Mouse (Mus musculus): Measurements from ENCODE around the gene Pfpl. TPM values are rescaled to one million over a fixed set of nuclear protein-coding genes. Genes with fewer than 3 reads are reported as not detected.

Pfpl gene
- not detected in 2 replicates for polyA plus RNA-seq (2014; fragmentation: Nextera tagmentation; extraction: Ambion mirVana)

DNA sequence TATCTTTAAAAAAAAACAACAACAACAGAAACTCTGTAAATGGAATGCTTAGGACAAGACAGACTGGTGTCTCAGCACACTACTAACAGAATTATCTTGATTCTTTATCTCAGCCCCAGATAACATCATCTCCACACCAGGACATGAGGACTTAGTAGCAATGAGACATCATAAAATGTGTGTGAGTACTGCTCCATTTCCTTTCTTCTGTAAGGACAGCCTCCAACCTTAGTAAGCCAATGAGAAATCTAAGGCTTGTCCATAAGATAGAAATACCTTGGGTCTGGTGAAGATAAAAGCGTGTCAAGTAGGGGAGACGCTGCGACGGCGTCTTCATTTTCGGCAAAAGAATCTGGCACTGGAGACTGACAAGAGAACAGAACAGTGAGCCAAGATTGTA is at the start of gene Pfpl:
Gene Pfpl, plus strand, starts transcription at position 301 of the 400 bp plus-strand sequence.
- H3K4me3 ChIP-seq (ENCODE audit: low read depth, low read length), result no peak within 1 kb of the TSS
- H3K27ac ChIP-seq (ENCODE audit: low read depth, low read length), result no peak within 1 kb of the TSS
- no peaks in the 10 kb centered on the region for H3K4me1 ChIP-seq (replicated peaks; ENCODE audit: control insufficient read depth, insufficient read depth, low read length)
- no peak within 1 kb of the TSS for H3K9ac ChIP-seq (ENCODE audit: low read depth, low read length)
- no peaks in the 10 kb centered on the region for H3K36me3 ChIP-seq (ENCODE audit: control insufficient read depth, insufficient read depth, low read length)
- ATAC-seq (replicated peaks; ENCODE audit: low FRiP score) (no peak), DNase-seq (ENCODE audit: low spot score) (no peak)
- no peaks in the 10 kb centered on the region for H3K27me3 ChIP-seq (replicated peaks; ENCODE audit: control insufficient read depth, insufficient read depth, low read length)
- no peaks in the 10 kb centered on the region for H3K9me3 ChIP-seq (ENCODE audit: control insufficient read depth, low read length)
- WGBS, result 90% methylated on average over 6 of the region's 6 CpGs
- H3K4me2 ChIP-seq, result no peak within 1 kb of the TSS

DNA sequence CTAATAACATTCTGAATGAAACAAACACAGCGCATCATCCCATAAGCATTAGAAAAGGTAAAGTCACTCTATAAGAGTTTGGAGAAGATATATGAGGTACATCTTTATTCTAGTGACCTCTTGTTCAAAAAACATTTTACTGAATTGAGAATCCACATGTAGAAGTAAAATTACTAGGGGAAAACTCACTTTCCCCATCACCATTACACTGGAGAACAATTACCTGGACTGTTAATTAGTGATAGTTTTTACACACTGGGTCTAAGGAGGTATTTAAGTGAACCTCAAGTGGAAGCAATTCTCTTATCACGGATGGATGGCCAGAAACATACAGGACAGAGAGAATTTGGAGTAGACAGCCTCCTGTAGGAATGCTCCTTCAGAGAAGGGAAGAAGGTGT is 40.7 kb upstream of the Pfpl start, which contains the start of gene Olfr1440:
Gene Olfr1440, plus strand, starts transcription at position 301 of the 400 bp plus-strand sequence.
- Histone ChIP-seq H3K4me3 (ENCODE audit: low read depth, low read length) (no peak within 1 kb of the TSS), H3K27me3 (replicated peaks; ENCODE audit: control insufficient read depth, insufficient read depth, low read length) (no peaks in the 10 kb centered on the region), H3K4me1 (replicated peaks; ENCODE audit: control insufficient read depth, insufficient read depth, low read length) (no peaks in the 10 kb centered on the region), H3K27ac (ENCODE audit: low read depth, low read length) (no peak within 1 kb of the TSS), H3K4me2 (no peak within 1 kb of the TSS), H3K36me3 (ENCODE audit: control insufficient read depth, insufficient read depth, low read length) (no peaks in the 10 kb centered on the region), H3K9me3 (ENCODE audit: control insufficient read depth, low read length) (no peaks in the 10 kb centered on the region), H3K9ac (ENCODE audit: low read depth, low read length) (no peak within 1 kb of the TSS)
- no peak for ATAC-seq (replicated peaks; ENCODE audit: low FRiP score)
- no peak for DNase-seq (ENCODE audit: low spot score)
- WGBS, result 77% methylated on average over 2 of the region's 2 CpGs

DNA sequence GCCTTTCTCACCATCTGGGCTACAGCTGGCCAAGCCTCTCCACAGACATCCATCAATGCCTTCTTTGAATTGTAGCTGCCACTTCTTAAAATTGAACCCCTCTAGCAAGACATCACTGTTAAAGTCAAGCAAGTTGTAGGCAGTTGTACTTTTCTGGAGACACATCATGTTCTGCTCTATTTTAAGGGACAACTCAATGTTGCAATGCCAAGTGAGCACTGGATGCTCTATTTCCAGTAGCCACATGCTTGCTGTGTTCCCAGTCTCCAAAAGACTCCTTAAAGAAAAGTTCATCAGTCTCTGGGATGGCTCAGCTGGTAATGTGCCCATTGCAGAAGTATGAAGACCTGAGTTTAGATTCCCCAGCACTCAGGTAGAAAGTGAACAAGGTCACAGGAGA is 14.0 kb upstream of the Pfpl start:
- Histone ChIP-seq H3K9ac (ENCODE audit: low read depth, low read length) (no peak overlapping the region), H3K4me1 (replicated peaks; ENCODE audit: control insufficient read depth, insufficient read depth, low read length) (no peaks in the 10 kb centered on the region), H3K27ac (ENCODE audit: low read depth, low read length) (no peak overlapping the region), H3K36me3 (ENCODE audit: control insufficient read depth, insufficient read depth, low read length) (no peaks in the 10 kb centered on the region), H3K27me3 (replicated peaks; ENCODE audit: control insufficient read depth, insufficient read depth, low read length) (no peaks in the 10 kb centered on the region), H3K9me3 (ENCODE audit: control insufficient read depth, low read length) (no peaks in the 10 kb centered on the region), H3K4me2 (no peak overlapping the region), H3K4me3 (ENCODE audit: low read depth, low read length) (no peak overlapping the region)
- ATAC-seq (replicated peaks; ENCODE audit: low FRiP score) (no peak), DNase-seq (ENCODE audit: low spot score) (no peak)

DNA sequence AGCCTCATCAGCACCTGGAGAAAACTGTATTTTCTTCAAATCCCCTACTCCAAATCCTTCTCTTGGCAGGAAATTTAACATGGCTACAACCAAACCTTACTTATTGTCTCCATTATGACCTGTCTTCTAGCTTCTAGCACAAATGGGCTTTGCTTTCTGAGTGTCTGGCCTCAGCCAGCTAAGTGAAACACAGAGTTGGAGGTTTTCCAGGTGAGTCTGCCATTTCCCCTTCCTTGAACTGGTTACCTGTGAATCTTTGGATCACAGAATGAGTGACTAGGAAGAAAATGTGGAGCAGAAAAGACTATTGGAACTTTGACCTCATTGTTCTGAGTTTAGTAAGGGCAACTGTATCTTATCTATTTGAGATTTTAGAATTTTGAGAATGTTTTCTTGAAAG is 10.3 kb upstream of the Pfpl start, which contains the start of gene Olfr1441:
Gene Olfr1441, plus strand, starts transcription at position 73 of the 400 bp plus-strand sequence.
- ATAC-seq (replicated peaks; ENCODE audit: low FRiP score), result no peak

DNA sequence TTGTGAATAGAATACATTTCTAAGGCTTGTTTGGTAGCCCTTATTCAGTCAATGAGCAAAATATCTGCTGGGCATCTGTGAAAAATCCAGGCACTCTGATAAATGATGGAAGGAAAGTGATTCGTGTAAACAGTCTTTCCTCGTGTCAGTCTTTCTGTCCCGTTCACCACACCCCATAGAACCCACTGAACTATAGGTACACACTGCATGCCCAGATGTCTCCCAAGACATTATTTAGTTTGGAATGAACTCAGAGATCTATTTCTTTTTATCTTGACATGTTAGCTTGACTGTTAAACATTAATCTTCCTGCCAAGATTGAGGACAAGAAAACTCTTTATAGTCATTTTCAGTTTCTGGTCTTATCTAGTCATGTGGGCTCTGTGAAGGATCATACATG is 9.4 kb upstream of the Pfpl start:
- Histone ChIP-seq H3K36me3 (ENCODE audit: control insufficient read depth, insufficient read depth, low read length) (no peaks in the 10 kb centered on the region), H3K9me3 (ENCODE audit: control insufficient read depth, low read length) (no peaks in the 10 kb centered on the region), H3K4me3 (ENCODE audit: low read depth, low read length) (no peak overlapping the region), H3K27ac (ENCODE audit: low read depth, low read length) (no peak overlapping the region), H3K27me3 (replicated peaks; ENCODE audit: control insufficient read depth, insufficient read depth, low read length) (no peaks in the 10 kb centered on the region), H3K4me1 (replicated peaks; ENCODE audit: control insufficient read depth, insufficient read depth, low read length) (no peaks in the 10 kb centered on the region), H3K9ac (ENCODE audit: low read depth, low read length) (no peak overlapping the region), H3K4me2 (no peak overlapping the region)
- ATAC-seq (replicated peaks; ENCODE audit: low FRiP score) (no peak), DNase-seq (ENCODE audit: low spot score) (no peak)
- WGBS, result 64% methylated on average over 3 of the region's 3 CpGs

More for the DNA sequence above, 10.3 kb upstream of the Pfpl start, which contains the start of gene Olfr1441:
- no peaks in the 10 kb centered on the region for H3K4me1 ChIP-seq (replicated peaks; ENCODE audit: control insufficient read depth, insufficient read depth, low read length)
- no peak within 1 kb of the TSS for H3K9ac ChIP-seq (ENCODE audit: low read depth, low read length)
- H3K27ac ChIP-seq (ENCODE audit: low read depth, low read length), result no peak within 1 kb of the TSS
- H3K27me3 ChIP-seq (replicated peaks; ENCODE audit: control insufficient read depth, insufficient read depth, low read length), result no peaks in the 10 kb centered on the region
- H3K9me3 ChIP-seq (ENCODE audit: control insufficient read depth, low read length), result no peaks in the 10 kb centered on the region
- no peaks in the 10 kb centered on the region for H3K36me3 ChIP-seq (ENCODE audit: control insufficient read depth, insufficient read depth, low read length)
- no peak for DNase-seq (ENCODE audit: low spot score)
- H3K4me3 ChIP-seq (ENCODE audit: low read depth, low read length), result no peak within 1 kb of the TSS
- no peak within 1 kb of the TSS for H3K4me2 ChIP-seq

DNA sequence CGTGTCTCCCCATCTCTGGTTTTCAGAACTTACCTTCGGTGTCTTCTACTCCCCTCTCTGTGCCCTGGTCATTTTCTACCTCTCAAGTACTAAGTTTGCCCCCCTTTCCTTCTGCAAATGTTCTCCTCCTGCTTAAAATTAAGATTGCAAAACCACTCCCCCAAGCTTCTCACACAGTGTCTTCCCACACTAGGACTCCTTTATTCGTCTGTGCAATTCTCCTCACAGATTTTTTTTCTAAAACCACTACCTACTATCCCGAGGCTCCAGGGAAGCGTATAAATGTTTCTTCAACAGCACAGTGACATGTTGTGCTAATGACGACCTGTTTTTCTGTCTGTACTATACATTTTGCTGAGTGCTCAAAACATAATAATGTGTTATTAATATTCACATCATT is 7.2 kb upstream of the Pfpl start:
- DNase-seq (ENCODE audit: low spot score) (no peak), ATAC-seq (replicated peaks; ENCODE audit: low FRiP score) (no peak)
- H3K4me1 ChIP-seq (replicated peaks; ENCODE audit: control insufficient read depth, insufficient read depth, low read length), result no peaks in the 10 kb centered on the region
- no peaks in the 10 kb centered on the region for H3K36me3 ChIP-seq (ENCODE audit: control insufficient read depth, insufficient read depth, low read length)
- 76% methylated on average over 6 of the region's 6 CpGs for WGBS
- H3K9me3 ChIP-seq (ENCODE audit: control insufficient read depth, low read length), result no peaks in the 10 kb centered on the region
- no peaks in the 10 kb centered on the region for H3K27me3 ChIP-seq (replicated peaks; ENCODE audit: control insufficient read depth, insufficient read depth, low read length)
- H3K9ac ChIP-seq (ENCODE audit: low read depth, low read length), result no peak overlapping the region
- H3K4me2 ChIP-seq, result no peak overlapping the region
- no peak overlapping the region for H3K27ac ChIP-seq (ENCODE audit: low read depth, low read length)
- H3K4me3 ChIP-seq (ENCODE audit: low read depth, low read length), result no peak overlapping the region

DNA sequence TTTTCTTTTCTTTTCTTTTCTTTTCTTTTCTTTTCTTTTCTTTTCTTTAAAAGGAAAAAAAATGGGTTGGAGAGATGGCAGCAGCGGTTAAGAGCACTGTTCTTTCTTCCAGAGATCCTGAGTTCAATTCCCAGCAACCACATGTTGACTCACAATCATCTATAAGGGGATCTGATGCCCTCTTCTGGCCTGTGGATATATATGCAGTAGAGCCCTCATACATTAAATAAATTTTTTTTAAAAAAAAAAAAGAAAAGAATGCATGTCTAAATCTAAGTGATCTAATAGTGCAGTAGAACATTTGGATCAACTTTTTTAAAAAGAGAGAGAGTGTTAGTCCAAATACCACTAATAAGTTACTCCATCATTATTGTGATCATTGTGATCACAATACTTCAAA is 6.0 kb upstream of the Pfpl start:
- H3K27me3 ChIP-seq (replicated peaks; ENCODE audit: control insufficient read depth, insufficient read depth, low read length), result no peaks in the 10 kb centered on the region
- DNase-seq (ENCODE audit: low spot score) (no peak), ATAC-seq (replicated peaks; ENCODE audit: low FRiP score) (no peak)
- no peaks in the 10 kb centered on the region for H3K9me3 ChIP-seq (ENCODE audit: control insufficient read depth, low read length)
- no peaks in the 10 kb centered on the region for H3K36me3 ChIP-seq (ENCODE audit: control insufficient read depth, insufficient read depth, low read length)
- no peak overlapping the region for H3K4me3 ChIP-seq (ENCODE audit: low read depth, low read length)
- no peak overlapping the region for H3K4me2 ChIP-seq
- H3K4me1 ChIP-seq (replicated peaks; ENCODE audit: control insufficient read depth, insufficient read depth, low read length), result no peaks in the 10 kb centered on the region
- no peak overlapping the region for H3K9ac ChIP-seq (ENCODE audit: low read depth, low read length)
- 80% methylated on average over 1 of the region's 1 CpGs for WGBS
- H3K27ac ChIP-seq (ENCODE audit: low read depth, low read length), result no peak overlapping the region

DNA sequence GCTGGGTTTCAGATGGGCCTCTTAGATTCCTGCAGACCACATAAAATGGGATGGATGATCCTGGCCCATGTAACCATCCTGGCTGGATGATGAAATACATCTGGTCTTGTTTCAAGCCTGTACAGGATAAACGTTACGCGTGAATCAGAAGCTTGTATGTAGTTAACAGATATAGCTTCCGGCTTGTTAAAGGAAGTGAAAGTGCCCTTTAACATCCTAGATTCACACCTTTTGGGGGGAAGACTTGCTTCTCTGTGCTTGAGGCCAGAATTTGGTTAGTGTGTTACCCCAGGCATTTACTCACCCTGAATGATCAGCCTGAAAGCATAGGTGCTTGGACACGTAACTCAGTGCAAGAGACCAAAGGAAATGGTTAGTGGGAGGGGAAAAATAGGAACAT is 604 bp upstream of the Pfpl start:
- no peak for ATAC-seq (replicated peaks; ENCODE audit: low FRiP score)
- Histone ChIP-seq H3K27ac (ENCODE audit: low read depth, low read length) (no peak overlapping the region), H3K27me3 (replicated peaks; ENCODE audit: control insufficient read depth, insufficient read depth, low read length) (no peaks in the 10 kb centered on the region), H3K4me3 (ENCODE audit: low read depth, low read length) (no peak overlapping the region), H3K36me3 (ENCODE audit: control insufficient read depth, insufficient read depth, low read length) (no peaks in the 10 kb centered on the region), H3K9me3 (ENCODE audit: control insufficient read depth, low read length) (no peaks in the 10 kb centered on the region), H3K4me1 (replicated peaks; ENCODE audit: control insufficient read depth, insufficient read depth, low read length) (no peaks in the 10 kb centered on the region), H3K9ac (ENCODE audit: low read depth, low read length) (no peak overlapping the region), H3K4me2 (no peak overlapping the region)
- 84% methylated on average over 5 of the region's 5 CpGs for WGBS
- DNase-seq (ENCODE audit: low spot score), result no peak

DNA sequence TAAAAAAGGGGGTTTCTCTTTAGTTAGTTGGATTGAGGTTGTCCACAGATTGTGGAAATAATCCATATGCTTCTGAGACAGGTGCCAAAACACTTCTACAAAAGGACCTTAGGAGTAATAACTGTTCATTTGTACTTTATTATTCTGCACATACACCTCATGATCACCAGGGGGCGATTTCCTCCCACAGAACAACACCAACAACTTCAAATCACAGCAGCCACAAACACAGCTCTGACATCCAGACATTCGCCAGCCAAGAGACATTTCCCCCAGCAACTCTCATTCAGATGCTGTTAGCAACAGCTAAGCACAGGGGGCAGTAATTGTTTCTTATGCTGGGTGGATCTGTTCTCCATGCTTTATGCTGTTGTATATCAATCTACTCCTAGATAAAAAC is 5.3 kb downstream of the Pfpl start:
- no peak overlapping the region for H3K4me3 ChIP-seq (ENCODE audit: low read depth, low read length)
- H3K9me3 ChIP-seq (ENCODE audit: control insufficient read depth, low read length), result no peaks in the 10 kb centered on the region
- no peaks in the 10 kb centered on the region for H3K36me3 ChIP-seq (ENCODE audit: control insufficient read depth, insufficient read depth, low read length)
- H3K9ac ChIP-seq (ENCODE audit: low read depth, low read length), result no peak overlapping the region
- no peak overlapping the region for H3K27ac ChIP-seq (ENCODE audit: low read depth, low read length)
- no peaks in the 10 kb centered on the region for H3K27me3 ChIP-seq (replicated peaks; ENCODE audit: control insufficient read depth, insufficient read depth, low read length)
- ATAC-seq (replicated peaks; ENCODE audit: low FRiP score) (no peak), DNase-seq (ENCODE audit: low spot score) (no peak)
- no peak overlapping the region for H3K4me2 ChIP-seq
- H3K4me1 ChIP-seq (replicated peaks; ENCODE audit: control insufficient read depth, insufficient read depth, low read length), result no peaks in the 10 kb centered on the region
- 17% methylated on average over 2 of the region's 2 CpGs for WGBS
